Mouse (Mus musculus): ENCODE data around the gene F8a.
"Not testable (repeated sequence)": the region's sequence is repeated elsewhere in the genome, so short reads cannot be mapped to it uniquely, and the experiment has no call there.

Gene F8a

GRCm38 (mm10) chrX:73227914-73228605 is at the start of gene F8a:
Gene F8a (plus strand): TSS chrX:73228291.
- peak; percentile 74 for DNase-seq (ENCODE audit: low read depth, low spot score)

GRCm38 (mm10) chrX:73191934-73192333 is 36.2 kb upstream of the F8a start, which contains the start of gene Xlr3b:
Gene Xlr3b (plus strand): TSS chrX:73192207.
- peak; percentile 7 for DNase-seq (ENCODE audit: low read depth, low spot score)

GRCm38 (mm10) chrX:73213819-73214564 is 14.1 kb upstream of the F8a start, which contains the start of gene Xlr4b:
Gene Xlr4b (plus strand): TSS chrX:73214333.
- DNase-seq (ENCODE audit: low read depth, low spot score), result not testable (repeated sequence)

- DNase-seq (ENCODE audit: low read depth, low spot score), result no peak
These were observed 2.7 kb upstream of the F8a start for GRCm38 (mm10) chrX:73225365-73225764.

GRCm38 (mm10) chrX:73228606-73229214 is 619 bp downstream of the F8a start:
- DNase-seq (ENCODE audit: low read depth, low spot score), result peak; percentile 9

- no peak for DNase-seq (ENCODE audit: low read depth, low spot score)
These were observed 1.2 kb downstream of the F8a start for GRCm38 (mm10) chrX:73229288-73229687.

- not testable (repeated sequence) for DNase-seq (ENCODE audit: low read depth, low spot score)
These were observed 14.8 kb downstream of the F8a start, which contains the start of gene Xlr4c for GRCm38 (mm10) chrX:73242821-73243325. Gene Xlr4c (minus strand): TSS chrX:73243130.

- DNase-seq (ENCODE audit: low read depth, low spot score), result not testable (repeated sequence)
These were observed 34.3 kb downstream of the F8a start for GRCm38 (mm10) chrX:73262428-73262827.

- not testable (repeated sequence) for DNase-seq (ENCODE audit: low read depth, low spot score)
These were observed 37.2 kb downstream of the F8a start, which contains the start of gene Xlr3c for GRCm38 (mm10) chrX:73265270-73265669. Gene Xlr3c (minus strand): TSS chrX:73265390.
